Mouse (Mus musculus) lung, postnatal 0 days (tissue): ENCODE measurements around the gene Slc28a3. TPM values are rescaled to one million over a fixed set of nuclear protein-coding genes. Genes with fewer than 3 reads are reported as not detected.

ENCODE experiments used
- ATAC-seq: fragments of 200-750 bp; cut with Nextera tagmentation; 2 replicates; pipeline ENCODE4 v1.8.0; 2017; ENCODE audit warnings: moderate library complexity
- DNase-seq: peaks from one replicate; pipeline ENCODE4 v3.0.0-alpha.2; 2016; ENCODE audit warnings: low spot score
- H3K27ac ChIP-seq: fragments of 300-500 bp; sonication (generic); 2 replicates; pipeline ENCODE4 v1.5.1; 2014; ENCODE audit warnings: antibody characterized with exemption, mild to moderate bottlenecking, low read length, mixed read lengths
- H3K27me3 ChIP-seq: fragments of 300-500 bp; sonication (generic); replicated peaks from 2 replicates; pipeline ENCODE4 v1.6.1; 2014; ENCODE audit warnings: low read length, mixed read lengths; ENCODE audit not compliant: insufficient read depth
- H3K36me3 ChIP-seq: fragments of 300-500 bp; sonication (generic); 2 replicates; pipeline ENCODE4 v1.6.1; 2014; ENCODE audit warnings: low read length, mixed read lengths; ENCODE audit not compliant: insufficient read depth
- H3K4me1 ChIP-seq: fragments of 300-500 bp; sonication (generic); 2 replicates; pipeline ENCODE4 v1.6.1; 2014; ENCODE audit warnings: antibody characterized with exemption, low read depth, low read length, mixed read lengths; ENCODE audit not compliant: insufficient read depth
- H3K4me2 ChIP-seq: fragments of 300-500 bp; sonication (generic); replicated peaks from 2 replicates; pipeline ENCODE4 v1.6.1; 2014; ENCODE audit warnings: low read depth, mild to moderate bottlenecking, low read length, moderate library complexity, mixed read lengths
- H3K4me3 ChIP-seq: fragments of 300-500 bp; sonication (generic); 2 replicates; pipeline ENCODE4 v1.5.1; 2014; ENCODE audit warnings: low read depth, low read length
- H3K9ac ChIP-seq: fragments of 300-500 bp; sonication (generic); replicated peaks from 2 replicates; pipeline ENCODE4 v1.6.1; 2014; ENCODE audit warnings: low read depth, mild to moderate bottlenecking
- H3K9me3 ChIP-seq: fragments of 300-500 bp; sonication (generic); 2 replicates; pipeline ENCODE4 v1.6.1; 2016; ENCODE audit warnings: low read length, mixed read lengths
- CTCF ChIP-seq: IDR thresholded peaks from 2 replicates; pipeline ENCODE4 v1.5.1; 2016; ENCODE audit warnings: antibody characterized with exemption, mild to moderate bottlenecking
- EP300 ChIP-seq: IDR thresholded peaks from 2 replicates; pipeline ENCODE4 v1.6.1; 2016; ENCODE audit warnings: antibody characterized with exemption, mild to moderate bottlenecking, control low read depth
- WGBS: fragments of 180-500 bp; shearing (Covaris S2); extraction: QIAGEN DNeasy Blood & Tissue Kit; methylation state at CpG from one replicate; pipeline ENCODE4 v1.1.7; 2014; 5-methylcytosine and 5-hydroxymethylcytosine counted together
- polyA plus RNA-seq: library from polyadenylated mRNA; unstranded; fragments of >200 nt; fragmentation: Nextera tagmentation; extraction: Ambion mirVana; gene quantifications from 2 replicates; pipeline ENCODE4 v1.2.1, GENCODE M21; 2015

Slc28a3 gene
- polyA plus RNA-seq, 1 experiment from 2014 or later = 0.05 TPM

- H3K9ac ChIP-seq = no peak overlapping the region
- no peaks in the 10 kb centered on the region for H3K9me3 ChIP-seq
- H3K4me2 ChIP-seq = no peak overlapping the region
- H3K4me1 ChIP-seq = no peaks in the 10 kb centered on the region
- no peaks in the 10 kb centered on the region for H3K36me3 ChIP-seq
- WGBS = 31% methylated on average over 4 of the region's 4 CpGs
- DNase-seq (no peak), ATAC-seq (no peak)
- H3K27me3 ChIP-seq = no peaks in the 10 kb centered on the region
- H3K4me3 ChIP-seq = no peak overlapping the region
- H3K27ac ChIP-seq = no peak overlapping the region
- TF ChIP-seq CTCF (peak; percentile 12; the same call in 1 of the 2 replicates), EP300 (no peak)
These were observed 23.2 kb upstream of the Slc28a3 start for GRCm38 (mm10) chr13:58633887-58634286.

DNA sequence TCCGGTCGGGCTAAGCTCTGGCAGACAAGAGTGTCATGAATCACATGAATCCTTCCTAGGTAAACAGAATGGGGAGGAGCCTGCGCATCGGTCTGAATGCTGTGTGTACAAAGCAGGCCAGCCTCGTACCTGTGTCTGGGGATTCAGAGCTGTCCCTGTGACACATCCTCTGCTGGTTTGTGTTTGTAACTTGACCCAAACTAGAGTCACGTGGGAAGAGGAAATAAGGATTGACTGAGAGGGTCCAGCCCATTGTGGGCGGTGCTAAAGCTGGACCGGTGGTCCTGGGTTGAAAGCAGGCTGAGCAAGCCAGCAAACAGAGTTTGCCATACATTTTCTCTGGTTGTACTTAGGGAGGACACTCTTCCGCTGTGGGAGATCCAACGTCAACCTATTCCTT is 20.1 kb upstream of the Slc28a3 start:
- WGBS = 31% methylated on average over 10 of the region's 10 CpGs

GRCm38 (mm10) chr13:58629365-58630050 is 18.8 kb upstream of the Slc28a3 start:
- H3K4me1 ChIP-seq = no peaks in the 10 kb centered on the region
- DNase-seq = no peak
- H3K4me2 ChIP-seq = no peak overlapping the region
- no peak for ATAC-seq
- H3K4me3 ChIP-seq = no peak overlapping the region
- no peak overlapping the region for H3K27ac ChIP-seq
- H3K9me3 ChIP-seq = no peaks in the 10 kb centered on the region
- 21% methylated on average over 13 of the region's 13 CpGs for WGBS
- no peak overlapping the region for H3K9ac ChIP-seq
- no peaks in the 10 kb centered on the region for H3K36me3 ChIP-seq
- H3K27me3 ChIP-seq = no peaks in the 10 kb centered on the region
- TF ChIP-seq CTCF = no peak

More for the DNA sequence above, 20.1 kb upstream of the Slc28a3 start:
- Histone ChIP-seq H3K27ac (no peak overlapping the region), H3K27me3 (no peaks in the 10 kb centered on the region), H3K4me2 (no peak overlapping the region), H3K9me3 (no peaks in the 10 kb centered on the region), H3K4me1 (no peaks in the 10 kb centered on the region), H3K9ac (no peak overlapping the region), H3K4me3 (no peak overlapping the region), H3K36me3 (no peaks in the 10 kb centered on the region)
- TF ChIP-seq EP300 = no peak
- no peak for TF ChIP-seq CTCF
- DNase-seq (no peak), ATAC-seq (no peak)

- no peak overlapping the region for H3K4me2 ChIP-seq
- no peaks in the 10 kb centered on the region for H3K9me3 ChIP-seq
- no peaks in the 10 kb centered on the region for H3K36me3 ChIP-seq
- no peak for DNase-seq
- H3K27ac ChIP-seq = no peak overlapping the region
- H3K4me1 ChIP-seq = no peaks in the 10 kb centered on the region
- ATAC-seq = no peak
- no peak overlapping the region for H3K4me3 ChIP-seq
- no peak for TF ChIP-seq EP300
- no peaks in the 10 kb centered on the region for H3K27me3 ChIP-seq
- H3K9ac ChIP-seq = no peak overlapping the region
- WGBS = 17% methylated on average over 8 of the region's 8 CpGs
These were observed 12.0 kb upstream of the Slc28a3 start for GRCm38 (mm10) chr13:58622647-58623046.

GRCm38 (mm10) chr13:58619301-58619700 is 8.6 kb upstream of the Slc28a3 start:
- ATAC-seq (no peak), DNase-seq (no peak)
- Histone ChIP-seq H3K27me3 (no peaks in the 10 kb centered on the region), H3K27ac (no peak overlapping the region), H3K4me3 (no peak overlapping the region), H3K9me3 (no peaks in the 10 kb centered on the region), H3K4me1 (no peaks in the 10 kb centered on the region), H3K4me2 (no peak overlapping the region), H3K36me3 (no peaks in the 10 kb centered on the region), H3K9ac (no peak overlapping the region)
- no peak for TF ChIP-seq EP300
- TF ChIP-seq CTCF = no peak
- WGBS = 65% methylated on average over 5 of the region's 5 CpGs

DNA sequence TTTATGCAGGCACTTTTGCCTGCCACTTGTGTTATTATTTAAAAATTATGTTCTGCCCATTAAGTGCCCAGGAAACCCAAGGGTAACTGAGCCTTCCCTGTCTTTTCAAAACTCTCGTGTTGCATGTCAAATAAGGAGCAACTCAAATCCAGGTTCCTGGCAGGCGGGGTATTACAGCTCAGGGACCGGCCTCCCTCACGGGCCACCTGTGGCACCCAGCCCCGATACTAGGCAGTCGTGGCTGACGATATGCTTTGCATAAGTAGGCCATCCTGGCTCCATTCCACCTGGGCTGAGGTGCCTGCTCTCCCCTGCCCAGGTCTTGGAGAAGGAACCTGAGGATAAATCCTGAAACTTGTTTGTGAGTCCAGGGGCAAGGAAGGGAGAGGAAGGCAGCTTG is 618 bp downstream of the Slc28a3 start:
- H3K36me3 ChIP-seq = no peaks in the 10 kb centered on the region
- H3K4me3 ChIP-seq = no peak overlapping the region
- DNase-seq = peak; percentile 8
- 30% methylated on average over 7 of the region's 7 CpGs for WGBS
- H3K27me3 ChIP-seq = no peaks in the 10 kb centered on the region
- H3K4me2 ChIP-seq = no peak overlapping the region
- no peak overlapping the region for H3K9ac ChIP-seq
- H3K9me3 ChIP-seq = no peaks in the 10 kb centered on the region
- no peaks in the 10 kb centered on the region for H3K4me1 ChIP-seq
- ATAC-seq = no peak
- TF ChIP-seq CTCF (no peak), EP300 (no peak)
- no peak overlapping the region for H3K27ac ChIP-seq
